Mouse (Mus musculus): Measurements from ENCODE around the gene Mgarp. TPM values are rescaled to one million over a fixed set of nuclear protein-coding genes. Genes with fewer than 3 reads are reported as not detected.

The Mgarp gene
- polyA plus RNA-seq, 1 experiment from 2014 or later = 9.5 TPM

DNA sequence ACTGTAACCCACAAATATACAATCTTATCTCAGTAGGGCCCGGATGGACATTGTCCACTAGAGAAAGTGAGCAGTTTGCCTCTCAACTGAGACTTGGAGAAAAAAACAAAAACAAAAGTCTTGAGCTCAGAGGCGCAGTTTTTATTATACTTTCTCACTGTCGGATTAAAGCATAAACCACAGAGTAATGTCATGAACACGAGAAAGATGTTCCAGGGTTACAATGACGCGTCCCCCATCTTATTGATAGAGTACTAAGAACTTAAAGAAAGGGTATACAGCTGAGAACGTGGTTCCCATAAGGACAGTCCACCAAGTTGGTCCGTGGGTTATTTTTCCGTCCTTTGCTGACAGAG lies 57.2 kb downstream of the Mgarp start:
- peak overlapping the region; percentile 100 for H3K27ac ChIP-seq
- H3K9ac ChIP-seq = peak overlapping the region; percentile 96
- H3K4me3 ChIP-seq = peak overlapping the region; percentile 93
- H3K4me2 ChIP-seq = peak overlapping the region; percentile 95
- H3K4me1 ChIP-seq (replicated peaks) = peaks cover 18% of the 10 kb centered on the region
- no peaks in the 10 kb centered on the region for H3K9me3 ChIP-seq (replicated peaks)
- H3K36me3 ChIP-seq = no peaks in the 10 kb centered on the region
- no peaks in the 10 kb centered on the region for H3K27me3 ChIP-seq
- 1% methylated on average over 9 of the region's 9 CpGs for WGBS
- ATAC-seq (replicated peaks; ENCODE audit: insufficient number of reproducible peaks, insufficient read depth, low FRiP score, low read depth) = no peak

Other genes with a start within 250 kb of the Mgarp start
- 9.7 and 10.3 TPM in 2 replicates for gene Noct, start 172.3 kb downstream of the Mgarp start, polyA plus RNA-seq (2015; fragmentation: Nextera tagmentation; extraction: Ambion mirVana)
- 51.3 and 55.4 TPM in 2 replicates for gene Elf2, start 56.1 kb downstream of the Mgarp start, polyA plus RNA-seq (2015; fragmentation: Nextera tagmentation; extraction: Ambion mirVana)
- 1,150 and 1,902 TPM in 2 replicates for gene Ndufc1, start 12.2 kb upstream of the Mgarp start, polyA plus RNA-seq (2015; fragmentation: Nextera tagmentation; extraction: Ambion mirVana)
- 36.5 and 42.5 TPM in 2 replicates for gene Naa15, start 18.4 kb upstream of the Mgarp start, polyA plus RNA-seq (2015; fragmentation: Nextera tagmentation; extraction: Ambion mirVana)
- gene Rab33b, start 87.2 kb upstream of the Mgarp start, polyA plus RNA-seq (2015; fragmentation: Nextera tagmentation; extraction: Ambion mirVana) = 14.9 and 17.6 TPM in 2 replicates
- 3.7 and 5.1 TPM in 2 replicates for gene Setd7, start 164.1 kb upstream of the Mgarp start, polyA plus RNA-seq (2015; fragmentation: Nextera tagmentation; extraction: Ambion mirVana)